Comparison of ENCODE assay signal across 9 mouse cellular contexts in the genomic region with DNA sequence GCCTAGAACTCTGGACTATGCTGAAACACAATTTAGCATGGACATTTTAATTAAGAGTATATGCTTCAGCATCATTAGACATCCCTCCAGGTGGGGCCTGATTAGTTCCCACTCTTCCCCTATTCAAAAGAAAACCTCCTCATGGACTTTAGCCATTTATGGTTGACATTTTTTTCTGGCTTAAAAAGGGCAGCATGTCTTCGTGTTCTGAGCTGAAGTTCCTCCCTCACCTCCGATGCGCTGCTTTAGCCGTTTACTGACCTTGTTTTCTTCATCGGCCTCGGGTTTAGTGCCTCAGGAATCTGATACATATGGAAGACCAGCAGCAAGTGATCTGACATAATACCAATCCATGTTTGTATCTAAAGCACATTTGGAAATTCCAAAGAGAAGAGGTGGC. TPM values are rescaled to one million over a fixed set of nuclear protein-coding genes. Genes with fewer than 3 reads are reported as not detected.
DNase-seq lines count a peak whose midpoint lies in the region; ATAC-seq and TF ChIP-seq lines count a peak whose summit lies in the region.
"Had no signal": no experiment of that assay in that cellular context is flagged by ENCODE, and none has a peak within 500 bp of the region (broad histone marks: within the 10 kb centered on the region; RNA-seq: fewer than 3 reads in every experiment).

No protein-coding gene starts in this region.

- H3K9me3 ChIP-seq in heart, embryonic 16.5 days (replicated peaks; ENCODE audit: control insufficient read depth, low read length), result no peaks in the 10 kb centered on the region
- no peaks in the 10 kb centered on the region for H3K9me3 ChIP-seq in lung, postnatal 0 days (ENCODE audit: low read length)
- no peaks in the 10 kb centered on the region for H3K9me3 ChIP-seq in liver, embryonic 11.5 days (ENCODE audit: control insufficient read depth, low read length)
- H3K9me3 ChIP-seq in midbrain, postnatal 0 days (ENCODE audit: low read length), result no peaks in the 10 kb centered on the region
- H3K9me3 ChIP-seq: midbrain, embryonic 10.5 days had no signal

- peaks cover 7% of the 10 kb centered on the region; the same call in 1 of the 2 replicates for H3K27me3 ChIP-seq in heart, embryonic 16.5 days (ENCODE audit: control insufficient read depth, insufficient read depth, low read length)
- no peaks in the 10 kb centered on the region for H3K27me3 ChIP-seq in lung, postnatal 0 days (replicated peaks; ENCODE audit: insufficient read depth, low read length)
- no peaks in the 10 kb centered on the region for H3K27me3 ChIP-seq in liver, embryonic 11.5 days (replicated peaks; ENCODE audit: control insufficient read depth, insufficient read depth, low read length)
- no peaks in the 10 kb centered on the region; the same call in 1 of the 2 replicates for H3K27me3 ChIP-seq in midbrain, postnatal 0 days (ENCODE audit: insufficient read depth, low read length)

- 0 out of 2 replicates have a peak overlapping the region, but pooled peaks have one; percentile 15 for H3K4me2 ChIP-seq in heart, embryonic 16.5 days (ENCODE audit: low read depth, low read length)
- H3K4me2 ChIP-seq in lung, postnatal 0 days (replicated peaks; ENCODE audit: low read depth, low read length), result peak overlapping the region; percentile 54
- peak overlapping the region; percentile 67 for H3K4me2 ChIP-seq in liver, embryonic 11.5 days
- H3K4me2 ChIP-seq in midbrain, postnatal 0 days (ENCODE audit: low read depth, low read length, poor library complexity, severe bottlenecking), result no peak overlapping the region

- no peak for ATAC-seq in heart, embryonic 16.5 days (replicated peaks; ENCODE audit: extremely low read depth, insufficient read depth, low FRiP score)
- ATAC-seq in lung, postnatal 0 days, result no peak
- ATAC-seq in liver, embryonic 11.5 days (replicated peaks; ENCODE audit: low FRiP score), result no peak
- no peak for ATAC-seq in midbrain, postnatal 0 days (ENCODE audit: low FRiP score)

- peaks cover 2% of the 10 kb centered on the region; the same call in 1 of the 2 replicates for H3K4me1 ChIP-seq in heart, embryonic 16.5 days (ENCODE audit: control insufficient read depth, insufficient read depth, low read length)
- H3K4me1 ChIP-seq in lung, postnatal 0 days (ENCODE audit: insufficient read depth, low read depth, low read length), result no peaks in the 10 kb centered on the region
- peaks cover 6% of the 10 kb centered on the region; the same call in 1 of the 2 replicates for H3K4me1 ChIP-seq in liver, embryonic 11.5 days (replicated peaks; ENCODE audit: control insufficient read depth, insufficient read depth, low read length)
- no peaks in the 10 kb centered on the region for H3K4me1 ChIP-seq in midbrain, postnatal 0 days (ENCODE audit: insufficient read depth, low read length)

- TF ChIP-seq EP300 in lung, postnatal 0 days (IDR thresholded peaks at IDR 0.05), result no peak

- H3K4me3 ChIP-seq in heart, embryonic 16.5 days (ENCODE audit: low read length), result peak overlapping the region; percentile 31
- peak overlapping the region; percentile 39 for H3K4me3 ChIP-seq in lung, postnatal 0 days (ENCODE audit: low read depth, low read length)
- peak overlapping the region; percentile 45 for H3K4me3 ChIP-seq in liver, embryonic 11.5 days (ENCODE audit: low read depth, low read length)
- no peak overlapping the region for H3K4me3 ChIP-seq in midbrain, postnatal 0 days (ENCODE audit: low read depth, low read length)
- H3K4me3 ChIP-seq: midbrain, embryonic 10.5 days had no signal

- H3K27ac ChIP-seq in heart, embryonic 16.5 days (ENCODE audit: low read length), result no peak overlapping the region
- 0 out of 2 replicates have a peak overlapping the region, but pooled peaks have one; percentile 5 for H3K27ac ChIP-seq in lung, postnatal 0 days (ENCODE audit: low read length)
- no peak overlapping the region; the same call in 1 of the 2 replicates for H3K27ac ChIP-seq in liver, embryonic 11.5 days (ENCODE audit: low read depth, low read length)
- no peak overlapping the region for H3K27ac ChIP-seq in midbrain, postnatal 0 days (ENCODE audit: low read depth, low read length)
- H3K27ac ChIP-seq: midbrain, embryonic 10.5 days had no signal

- no peaks in the 10 kb centered on the region for H3K36me3 ChIP-seq in heart, embryonic 16.5 days (ENCODE audit: control insufficient read depth, insufficient read depth)
- no peaks in the 10 kb centered on the region for H3K36me3 ChIP-seq in lung, postnatal 0 days (ENCODE audit: insufficient read depth, low read length)
- H3K36me3 ChIP-seq in liver, embryonic 11.5 days (ENCODE audit: control insufficient read depth, insufficient read depth, low read length), result no peaks in the 10 kb centered on the region
- no peaks in the 10 kb centered on the region for H3K36me3 ChIP-seq in midbrain, postnatal 0 days (ENCODE audit: insufficient read depth, low read length)
- H3K36me3 ChIP-seq: midbrain, embryonic 10.5 days had no signal

- H3K9ac ChIP-seq in heart, embryonic 16.5 days (ENCODE audit: low read length), result no peak overlapping the region
- H3K9ac ChIP-seq in lung, postnatal 0 days (replicated peaks; ENCODE audit: low read depth), result peak overlapping the region; percentile 19; the same call in 1 of the 2 replicates
- peak overlapping the region; percentile 25 for H3K9ac ChIP-seq in liver, embryonic 11.5 days (ENCODE audit: low read depth, low read length)
- H3K9ac ChIP-seq in midbrain, postnatal 0 days (replicated peaks; ENCODE audit: low read length, poor library complexity, severe bottlenecking), result no peak overlapping the region

- WGBS in heart, embryonic 16.5 days, result 77% methylated on average over 6 of the region's 6 CpGs
- 54% methylated on average over 6 of the region's 6 CpGs for WGBS in lung, postnatal 0 days
- WGBS in liver, embryonic 11.5 days, result 70% methylated on average over 6 of the region's 6 CpGs
- WGBS in midbrain, postnatal 0 days, result 82% methylated on average over 6 of the region's 6 CpGs

- TF ChIP-seq CTCF in lung, postnatal 0 days (IDR thresholded peaks at IDR 0.05), result no peak
- no peak for TF ChIP-seq CTCF in midbrain, postnatal 0 days (IDR thresholded peaks at IDR 0.05)

- DNase-seq in heart, adult 8-10 months (ENCODE audit: low spot score), result no peak
- DNase-seq in lung, postnatal 0 days (ENCODE audit: low spot score), result no peak
- DNase-seq in lung, postnatal 4 days, result no peak
- DNase-seq in liver, embryonic 11.5 days (ENCODE audit: low spot score), result no peak
- no peak for DNase-seq in left cerebral cortex, adult 11 months (ENCODE audit: low spot score)
- no peak for DNase-seq in midbrain, postnatal 0 days (ENCODE audit: low spot score)
- DNase-seq: retina, postnatal 1 day had no signal

RNA-seq across cellular contexts. Expression of a gene that starts 1.4 kb away (rescaled TPM):
- 2.1 and 2.4 TPM in 2 replicates for polyA plus RNA-seq in heart, embryonic 16.5 days (2015; fragmentation: Nextera tagmentation; extraction: Ambion mirVana)
- under 1 TPM; 0.34 to 0.91 (median 0.46) TPM for total RNA-seq in heart, adult 8-10 months (2022)
- polyA plus RNA-seq in lung, postnatal 0 days (2015; fragmentation: Nextera tagmentation; extraction: Ambion mirVana), result 4.6 and 6.6 TPM in 2 replicates
- polyA plus RNA-seq in liver, embryonic 11.5 days (2014; fragmentation: Nextera tagmentation; extraction: Ambion mirVana), result 8.2 and 10.0 TPM in 2 replicates
- total RNA-seq in midbrain, postnatal 0 days (2014; rRNA removed), result 2.8 and 5.0 TPM in 2 replicates
- polyA plus RNA-seq in midbrain, postnatal 0 days (2015; fragmentation: Nextera tagmentation; extraction: Ambion mirVana), result 0.56 and 0.93 TPM in 2 replicates

RNA-seq across cellular contexts. Expression of a gene that starts 47.0 kb away (rescaled TPM):
- 0.10 and 0.14 TPM in 2 replicates for polyA plus RNA-seq in heart, embryonic 16.5 days (2015; fragmentation: Nextera tagmentation; extraction: Ambion mirVana)
- under 1 TPM in 2 of 4 experiments, not detected in 2; 0.05 to 0.06 TPM for total RNA-seq in heart, adult 8-10 months (2022)
- 0.05 and 0.11 TPM in 2 replicates for polyA plus RNA-seq in lung, postnatal 0 days (2015; fragmentation: Nextera tagmentation; extraction: Ambion mirVana)
- polyA plus RNA-seq in liver, embryonic 11.5 days (2014; fragmentation: Nextera tagmentation; extraction: Ambion mirVana), result 0.08 and 0.10 TPM in 2 replicates
- 0.11 and 0.52 TPM in 2 replicates for total RNA-seq in midbrain, postnatal 0 days (2014; rRNA removed)
- 0.10 and 0.25 TPM in 2 replicates for polyA plus RNA-seq in midbrain, postnatal 0 days (2015; fragmentation: Nextera tagmentation; extraction: Ambion mirVana)

Comparison
In these comparisons a context has a peak if more than half of its experiments do, and no peak if none do; other contexts are left out.
1. H3K9ac ChIP-seq: peak in lung, postnatal 0 days (single experiment) and liver, embryonic 11.5 days (single experiment); none in heart, embryonic 16.5 days (single experiment) and midbrain, postnatal 0 days (single experiment).